Mouse (Mus musculus) hematopoietic multipotent progenitor cell, adult 10-12 weeks (in vitro differentiated cells): ENCODE results near the gene Tesc. TPM values are rescaled to one million over a fixed set of nuclear protein-coding genes. Genes with fewer than 3 reads are reported as not detected.

ENCODE experiments used
- polyA plus RNA-seq: library from polyadenylated mRNA; stranded (reverse); fragments of >175 nt; gene quantifications from 2 replicates; pipeline ENCODE4 v1.2.3, GENCODE M21; 2012; ENCODE audit warnings: low replicate concordance

Tesc gene
- 8.2 and 30.2 TPM in 2 replicates for polyA plus RNA-seq

DNA sequence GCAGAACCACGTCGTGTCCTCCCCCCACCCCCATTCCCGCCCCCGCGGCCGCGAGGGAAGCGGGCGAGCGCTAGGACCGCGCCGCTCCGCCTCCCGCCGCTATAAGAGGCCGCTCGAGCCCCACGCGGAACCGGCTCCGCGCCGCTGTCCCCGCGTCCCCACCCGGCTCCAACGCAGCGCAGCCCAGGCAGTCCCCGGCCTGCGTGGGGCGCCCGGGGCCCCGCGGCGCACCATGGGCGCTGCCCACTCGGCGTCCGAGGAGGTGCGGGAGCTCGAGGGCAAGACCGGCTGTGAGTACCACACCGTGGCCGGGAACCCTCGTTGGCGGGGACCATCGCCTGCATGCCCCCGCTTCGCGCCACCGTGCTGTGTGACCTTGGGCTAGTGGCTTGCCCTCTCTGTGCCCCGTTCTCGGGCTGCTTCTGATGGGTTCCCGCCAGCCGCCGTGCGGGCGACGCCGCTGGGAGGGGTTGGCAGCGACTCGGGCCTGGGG is at the start of gene Tesc:
Gene Tesc (plus strand): TSS at position 46 of the 493 bp plus-strand sequence.

Other genes starting within 250 kb of the Tesc start
- 0.13 and 0.20 TPM in 2 replicates for gene Nos1, start 246.7 kb upstream of the Tesc start, polyA plus RNA-seq
- 6.6 and 8.5 TPM in 2 replicates for gene Fbxo21, start 51.0 kb upstream of the Tesc start, polyA plus RNA-seq
- 12.7 and 13.4 TPM in 2 replicates for gene Fbxw8, start 127.7 kb downstream of the Tesc start, polyA plus RNA-seq
- not detected in 2 replicates for gene Hrk, start 136.9 kb downstream of the Tesc start, polyA plus RNA-seq
- 1.3 and 2.7 TPM in 2 replicates for gene Rnft2, start 217.4 kb downstream of the Tesc start, polyA plus RNA-seq
- 2.4 and 3.0 TPM in 2 replicates for gene 2410131K14Rik, start 217.5 kb downstream of the Tesc start, polyA plus RNA-seq